Mouse (Mus musculus): ENCODE measurements at regions not wholly inside any gene's neighbourhood (a gene's known extent, or its start where the extent isn't known, plus 50 kb on each side); places are given as distances from the start of the nearest gene placed in this dataset.

DNA sequence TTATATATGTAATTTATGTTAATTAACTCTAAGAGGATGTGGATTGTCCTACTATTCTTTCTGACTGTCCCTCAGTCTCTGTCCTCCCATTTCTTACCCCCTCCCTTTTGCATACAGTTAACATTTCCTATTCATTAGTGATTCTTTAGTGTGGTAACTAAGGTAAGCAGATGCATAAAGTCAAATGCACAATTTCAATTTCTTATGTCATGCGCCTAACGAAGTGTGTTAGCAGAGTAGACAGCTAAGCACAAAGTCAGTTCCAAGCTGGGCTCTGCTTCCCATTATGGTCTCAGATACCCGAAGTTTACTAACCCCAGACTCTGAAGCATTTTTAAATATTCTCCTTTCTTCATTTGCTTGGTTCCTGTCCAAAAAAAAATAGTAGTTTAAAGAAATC lies 248.2 kb downstream of the Olfm4 start:
- Histone ChIP-seq H3K9me3 (ENCODE audit: control insufficient read depth, low read length) (no peaks in the 10 kb centered on the region), H3K27ac (replicated peaks; ENCODE audit: low read depth, low read length) (no peak overlapping the region), H3K4me3 (replicated peaks; ENCODE audit: low read depth, low read length) (no peak overlapping the region), H3K9ac (replicated peaks; ENCODE audit: low read length) (no peak overlapping the region), H3K27me3 (ENCODE audit: control insufficient read depth, insufficient read depth, low read length) (no peaks in the 10 kb centered on the region), H3K4me1 (ENCODE audit: control insufficient read depth, insufficient read depth, low read length) (no peaks in the 10 kb centered on the region), H3K4me2 (ENCODE audit: low read length) (no peak overlapping the region), H3K36me3 (ENCODE audit: control insufficient read depth, insufficient read depth, low read length) (no peaks in the 10 kb centered on the region)
- 88% methylated on average over 3 of the region's 3 CpGs for WGBS
- ATAC-seq (ENCODE audit: low FRiP score, low TSS enrichment) (no peak), DNase-seq (no peak)

DNA sequence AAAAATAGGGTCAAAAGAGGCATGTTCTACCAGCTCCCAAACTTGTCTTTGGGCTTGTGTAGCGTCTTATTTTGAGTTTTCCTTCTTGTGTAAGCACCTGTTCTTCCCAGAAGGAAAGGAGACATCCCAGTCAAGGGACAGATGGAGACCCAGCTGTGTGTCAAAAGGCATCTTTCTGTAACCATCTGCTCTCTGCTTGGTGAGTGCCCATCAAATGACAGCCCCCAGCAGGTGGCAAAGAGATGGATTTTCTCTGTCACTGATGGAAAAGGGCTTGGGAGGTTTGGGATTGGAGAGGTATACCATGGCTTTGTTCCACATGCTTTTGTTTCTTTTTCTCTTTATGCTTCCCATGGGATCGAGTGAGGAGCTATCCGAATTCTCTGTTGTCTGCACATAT lies 249.1 kb downstream of the Olfm4 start:
- H3K36me3 ChIP-seq (ENCODE audit: control insufficient read depth, insufficient read depth, low read length), result no peaks in the 10 kb centered on the region
- no peak for DNase-seq
- no peak overlapping the region for H3K9ac ChIP-seq (replicated peaks; ENCODE audit: low read length)
- H3K4me1 ChIP-seq (ENCODE audit: control insufficient read depth, insufficient read depth, low read length), result no peaks in the 10 kb centered on the region
- no peak overlapping the region for H3K4me2 ChIP-seq (ENCODE audit: low read length)
- no peaks in the 10 kb centered on the region for H3K27me3 ChIP-seq (ENCODE audit: control insufficient read depth, insufficient read depth, low read length)
- no peaks in the 10 kb centered on the region for H3K9me3 ChIP-seq (ENCODE audit: control insufficient read depth, low read length)
- no peak for ATAC-seq (ENCODE audit: low FRiP score, low TSS enrichment)
- H3K27ac ChIP-seq (replicated peaks; ENCODE audit: low read depth, low read length), result no peak overlapping the region
- H3K4me3 ChIP-seq (replicated peaks; ENCODE audit: low read depth, low read length), result no peak overlapping the region
- 51% methylated on average over 3 of the region's 3 CpGs for WGBS

DNA sequence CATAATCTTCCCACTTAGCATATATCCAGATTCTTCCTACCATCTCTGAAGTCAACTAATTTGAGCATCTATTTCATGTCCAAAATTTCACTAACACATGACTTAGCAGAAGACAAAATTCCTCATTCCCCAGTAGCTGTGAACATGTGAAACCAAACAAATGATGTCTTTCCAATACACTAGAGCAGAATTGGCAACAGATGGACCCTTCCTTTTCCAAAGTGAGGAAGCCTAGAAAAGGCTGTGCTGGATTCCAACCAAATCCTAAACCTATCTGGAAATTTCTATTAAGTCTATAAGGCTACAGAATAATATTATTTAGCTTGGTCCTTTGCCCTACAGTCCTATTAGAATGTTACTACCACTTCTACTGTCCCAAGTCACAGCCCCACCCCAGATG lies 253.3 kb downstream of the Olfm4 start:
- no peaks in the 10 kb centered on the region for H3K27me3 ChIP-seq (ENCODE audit: control insufficient read depth, insufficient read depth, low read length)
- no peak overlapping the region for H3K9ac ChIP-seq (replicated peaks; ENCODE audit: low read length)
- ATAC-seq (ENCODE audit: low FRiP score, low TSS enrichment) (no peak), DNase-seq (no peak)
- no peak overlapping the region for H3K4me3 ChIP-seq (replicated peaks; ENCODE audit: low read depth, low read length)
- no peak overlapping the region for H3K4me2 ChIP-seq (ENCODE audit: low read length)
- H3K9me3 ChIP-seq (ENCODE audit: control insufficient read depth, low read length), result no peaks in the 10 kb centered on the region
- H3K4me1 ChIP-seq (ENCODE audit: control insufficient read depth, insufficient read depth, low read length), result no peaks in the 10 kb centered on the region
- H3K36me3 ChIP-seq (ENCODE audit: control insufficient read depth, insufficient read depth, low read length), result no peaks in the 10 kb centered on the region
- no peak overlapping the region for H3K27ac ChIP-seq (replicated peaks; ENCODE audit: low read depth, low read length)

DNA sequence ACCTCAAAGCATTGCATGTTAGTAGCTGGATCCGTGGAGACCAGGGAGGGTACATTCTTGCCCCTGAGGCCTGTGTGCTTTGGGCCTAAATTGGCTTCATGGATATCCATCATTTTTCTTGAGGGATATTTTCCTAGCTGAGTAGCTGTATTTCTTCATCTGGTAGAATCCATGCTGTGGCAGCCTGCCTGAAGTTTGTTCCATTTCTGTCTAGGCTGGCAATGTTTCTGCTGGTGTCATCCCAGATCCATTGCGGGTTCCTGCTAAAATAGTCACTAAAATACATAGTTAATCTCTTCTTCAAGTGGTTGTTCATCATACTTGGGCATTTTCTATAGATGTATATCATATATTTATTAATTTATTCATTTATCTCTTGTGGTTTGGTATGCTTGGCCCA lies 253.7 kb downstream of the Olfm4 start:
- no peak overlapping the region for H3K9ac ChIP-seq (replicated peaks; ENCODE audit: low read length)
- no peaks in the 10 kb centered on the region for H3K4me1 ChIP-seq (ENCODE audit: control insufficient read depth, insufficient read depth, low read length)
- no peak overlapping the region for H3K4me3 ChIP-seq (replicated peaks; ENCODE audit: low read depth, low read length)
- H3K36me3 ChIP-seq (ENCODE audit: control insufficient read depth, insufficient read depth, low read length), result no peaks in the 10 kb centered on the region
- no peak for ATAC-seq (ENCODE audit: low FRiP score, low TSS enrichment)
- H3K27ac ChIP-seq (replicated peaks; ENCODE audit: low read depth, low read length), result no peak overlapping the region
- 88% methylated on average over 2 of the region's 2 CpGs for WGBS
- H3K4me2 ChIP-seq (ENCODE audit: low read length), result no peak overlapping the region
- H3K27me3 ChIP-seq (ENCODE audit: control insufficient read depth, insufficient read depth, low read length), result no peaks in the 10 kb centered on the region
- DNase-seq, result no peak
- no peaks in the 10 kb centered on the region for H3K9me3 ChIP-seq (ENCODE audit: control insufficient read depth, low read length)

DNA sequence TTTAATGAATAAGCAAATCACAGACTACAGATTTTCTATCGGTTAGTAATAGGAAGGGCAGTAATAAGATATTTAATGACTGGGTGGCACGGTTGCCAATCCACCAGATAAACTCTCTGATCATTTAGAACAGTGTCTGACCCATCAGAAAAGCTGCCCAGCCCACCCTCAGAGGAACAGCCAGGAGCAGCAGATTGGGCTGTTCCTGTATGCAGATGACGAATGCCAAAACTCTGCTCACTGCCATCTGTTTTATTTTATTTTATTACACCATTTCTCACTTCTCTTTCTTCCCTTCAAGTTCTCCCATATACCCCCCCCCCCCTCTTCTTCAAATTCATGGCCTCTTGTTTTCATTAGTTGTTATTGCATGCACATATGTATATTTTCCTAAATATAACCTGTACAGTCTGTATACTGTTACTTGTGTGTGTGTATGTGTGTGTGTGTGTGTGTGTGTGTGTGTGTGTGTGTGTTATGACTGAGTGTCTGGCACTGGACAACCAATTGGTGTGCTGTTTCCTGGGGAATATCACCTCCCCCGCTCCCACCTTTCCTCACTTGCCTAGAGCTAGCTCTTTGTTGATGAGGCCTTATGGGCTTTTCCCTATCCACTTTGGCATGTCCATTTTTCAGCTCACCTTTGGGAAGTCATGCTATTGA lies 260.9 kb downstream of the Olfm4 start:
- no peak overlapping the region for H3K27ac ChIP-seq (replicated peaks; ENCODE audit: low read depth, low read length)
- no peaks in the 10 kb centered on the region for H3K36me3 ChIP-seq (ENCODE audit: control insufficient read depth, insufficient read depth, low read length)
- WGBS, result 95% methylated on average over 4 of the region's 4 CpGs
- H3K27me3 ChIP-seq (ENCODE audit: control insufficient read depth, insufficient read depth, low read length), result no peaks in the 10 kb centered on the region
- DNase-seq, result no peak
- H3K4me3 ChIP-seq (replicated peaks; ENCODE audit: low read depth, low read length), result no peak overlapping the region
- no peak for ATAC-seq (ENCODE audit: low FRiP score, low TSS enrichment)
- H3K9me3 ChIP-seq (ENCODE audit: control insufficient read depth, low read length), result no peaks in the 10 kb centered on the region
- no peak overlapping the region for H3K9ac ChIP-seq (replicated peaks; ENCODE audit: low read length)
- no peak overlapping the region for H3K4me2 ChIP-seq (ENCODE audit: low read length)
- H3K4me1 ChIP-seq (ENCODE audit: control insufficient read depth, insufficient read depth, low read length), result no peaks in the 10 kb centered on the region

DNA sequence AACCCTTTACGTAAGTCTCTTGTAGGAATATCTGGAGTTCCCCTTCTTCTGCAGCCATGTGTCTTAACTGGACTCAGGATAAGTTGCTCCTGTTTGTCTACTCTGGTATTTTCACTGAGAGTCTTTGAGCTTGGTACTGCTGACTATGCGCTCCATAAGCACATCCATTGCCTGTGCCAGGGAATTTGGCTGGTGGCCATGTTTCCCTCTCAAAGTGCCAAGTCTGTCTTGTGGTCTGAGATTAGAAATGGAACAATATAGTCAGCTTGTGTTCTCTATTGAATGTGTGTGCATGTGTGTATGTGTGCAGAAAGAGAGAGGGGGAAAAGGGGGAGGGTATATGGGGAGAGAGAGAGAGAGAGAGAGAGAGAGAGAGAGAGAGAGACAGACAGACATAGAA lies 263.7 kb downstream of the Olfm4 start:
- peak; percentile 54 for DNase-seq
- H3K4me2 ChIP-seq (ENCODE audit: low read length), result no peak overlapping the region
- no peaks in the 10 kb centered on the region for H3K4me1 ChIP-seq (ENCODE audit: control insufficient read depth, insufficient read depth, low read length)
- no peaks in the 10 kb centered on the region for H3K9me3 ChIP-seq (ENCODE audit: control insufficient read depth, low read length)
- no peak for ATAC-seq (ENCODE audit: low FRiP score, low TSS enrichment)
- 91% methylated on average over 2 of the region's 2 CpGs for WGBS
- H3K27ac ChIP-seq (replicated peaks; ENCODE audit: low read depth, low read length), result no peak overlapping the region
- H3K27me3 ChIP-seq (ENCODE audit: control insufficient read depth, insufficient read depth, low read length), result no peaks in the 10 kb centered on the region
- no peak overlapping the region for H3K9ac ChIP-seq (replicated peaks; ENCODE audit: low read length)
- H3K4me3 ChIP-seq (replicated peaks; ENCODE audit: low read depth, low read length), result no peak overlapping the region
- no peaks in the 10 kb centered on the region for H3K36me3 ChIP-seq (ENCODE audit: control insufficient read depth, insufficient read depth, low read length)

DNA sequence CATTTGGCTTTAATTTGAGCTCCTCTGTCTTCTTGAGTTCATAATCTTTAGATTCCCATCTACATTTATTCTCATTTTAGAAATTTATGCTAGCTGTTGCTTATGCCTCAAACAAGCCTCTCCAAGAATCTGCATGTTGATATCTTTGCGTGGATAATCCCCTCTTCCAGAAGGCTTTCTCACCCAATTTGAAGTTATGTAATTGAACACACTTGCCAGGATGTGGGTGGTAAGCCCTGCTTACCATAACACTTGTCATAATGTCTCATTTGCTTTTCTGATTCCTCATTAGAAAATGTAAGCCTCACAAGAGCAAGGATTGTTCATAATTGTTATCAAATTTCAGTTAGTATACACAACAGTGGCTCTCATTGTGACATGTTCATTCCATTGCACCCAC lies 266.0 kb downstream of the Olfm4 start:
- Histone ChIP-seq H3K27me3 (ENCODE audit: control insufficient read depth, insufficient read depth, low read length) (no peaks in the 10 kb centered on the region), H3K36me3 (ENCODE audit: control insufficient read depth, insufficient read depth, low read length) (no peaks in the 10 kb centered on the region), H3K4me2 (ENCODE audit: low read length) (no peak overlapping the region), H3K27ac (replicated peaks; ENCODE audit: low read depth, low read length) (no peak overlapping the region), H3K4me3 (replicated peaks; ENCODE audit: low read depth, low read length) (no peak overlapping the region), H3K9me3 (ENCODE audit: control insufficient read depth, low read length) (no peaks in the 10 kb centered on the region), H3K9ac (replicated peaks; ENCODE audit: low read length) (no peak overlapping the region), H3K4me1 (ENCODE audit: control insufficient read depth, insufficient read depth, low read length) (no peaks in the 10 kb centered on the region)
- WGBS, result 91% methylated on average over 1 of the region's 1 CpGs
- DNase-seq, result no peak
- no peak for ATAC-seq (ENCODE audit: low FRiP score, low TSS enrichment)

DNA sequence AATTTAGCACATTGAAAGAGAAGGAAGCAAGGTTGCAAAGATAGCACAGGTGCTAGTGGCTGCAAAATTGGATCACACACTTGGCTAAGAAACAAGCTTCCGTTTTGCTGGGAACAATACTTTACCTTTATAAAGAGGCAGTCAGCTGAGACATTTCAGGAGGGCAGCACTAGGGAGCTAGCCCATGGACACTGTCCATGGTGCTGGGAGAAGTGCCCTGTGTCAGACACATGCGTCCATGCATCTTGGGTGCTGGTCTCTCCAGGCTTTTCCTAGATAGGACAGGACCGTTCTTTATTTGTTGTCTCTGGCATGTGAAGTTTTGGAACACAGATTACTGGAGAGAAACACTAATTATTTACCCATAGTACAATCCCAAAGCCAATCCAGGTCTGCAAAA lies 273.2 kb downstream of the Olfm4 start:
- ATAC-seq (ENCODE audit: low FRiP score, low TSS enrichment) (no peak), DNase-seq (no peak)
- WGBS, result 54% methylated on average over 3 of the region's 3 CpGs
- Histone ChIP-seq H3K4me2 (ENCODE audit: low read length) (no peak overlapping the region), H3K9ac (replicated peaks; ENCODE audit: low read length) (no peak overlapping the region), H3K4me3 (replicated peaks; ENCODE audit: low read depth, low read length) (no peak overlapping the region), H3K27ac (replicated peaks; ENCODE audit: low read depth, low read length) (no peak overlapping the region), H3K4me1 (ENCODE audit: control insufficient read depth, insufficient read depth, low read length) (no peaks in the 10 kb centered on the region), H3K9me3 (ENCODE audit: control insufficient read depth, low read length) (no peaks in the 10 kb centered on the region), H3K27me3 (ENCODE audit: control insufficient read depth, insufficient read depth, low read length) (no peaks in the 10 kb centered on the region), H3K36me3 (ENCODE audit: control insufficient read depth, insufficient read depth, low read length) (no peaks in the 10 kb centered on the region)

DNA sequence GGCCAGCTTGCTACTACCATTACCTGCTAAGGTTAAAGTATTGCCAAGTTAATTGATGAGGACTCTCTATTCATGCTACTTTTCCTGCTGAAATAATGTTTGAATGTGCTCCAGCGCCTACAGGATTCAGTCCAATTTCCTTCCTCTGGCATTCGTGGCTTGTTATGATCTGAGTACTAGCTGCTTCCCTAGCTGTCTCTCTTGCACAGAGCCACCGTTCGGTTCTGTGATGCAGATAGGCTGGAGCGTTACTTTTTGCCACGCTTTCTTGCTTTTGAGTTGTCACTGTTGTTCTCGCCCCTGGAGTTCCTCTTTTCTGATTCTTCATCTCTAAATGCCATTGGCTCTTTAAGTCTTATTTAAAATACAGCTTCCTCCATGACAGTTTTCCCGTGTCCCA lies 279.3 kb downstream of the Olfm4 start:
- Histone ChIP-seq H3K4me1 (ENCODE audit: control insufficient read depth, insufficient read depth, low read length) (no peaks in the 10 kb centered on the region), H3K9me3 (ENCODE audit: control insufficient read depth, low read length) (no peaks in the 10 kb centered on the region), H3K27ac (replicated peaks; ENCODE audit: low read depth, low read length) (no peak overlapping the region), H3K36me3 (ENCODE audit: control insufficient read depth, insufficient read depth, low read length) (no peaks in the 10 kb centered on the region), H3K9ac (replicated peaks; ENCODE audit: low read length) (no peak overlapping the region), H3K4me3 (replicated peaks; ENCODE audit: low read depth, low read length) (no peak overlapping the region), H3K27me3 (ENCODE audit: control insufficient read depth, insufficient read depth, low read length) (no peaks in the 10 kb centered on the region), H3K4me2 (ENCODE audit: low read length) (no peak overlapping the region)
- 58% methylated on average over 8 of the region's 8 CpGs for WGBS
- DNase-seq (no peak), ATAC-seq (ENCODE audit: low FRiP score, low TSS enrichment) (no peak)

Data from midbrain, embryonic 14.5 days (tissue).